Mouse (Mus musculus): ENCODE results near the gene Nfkb2.

Nfkb2 gene

DNA sequence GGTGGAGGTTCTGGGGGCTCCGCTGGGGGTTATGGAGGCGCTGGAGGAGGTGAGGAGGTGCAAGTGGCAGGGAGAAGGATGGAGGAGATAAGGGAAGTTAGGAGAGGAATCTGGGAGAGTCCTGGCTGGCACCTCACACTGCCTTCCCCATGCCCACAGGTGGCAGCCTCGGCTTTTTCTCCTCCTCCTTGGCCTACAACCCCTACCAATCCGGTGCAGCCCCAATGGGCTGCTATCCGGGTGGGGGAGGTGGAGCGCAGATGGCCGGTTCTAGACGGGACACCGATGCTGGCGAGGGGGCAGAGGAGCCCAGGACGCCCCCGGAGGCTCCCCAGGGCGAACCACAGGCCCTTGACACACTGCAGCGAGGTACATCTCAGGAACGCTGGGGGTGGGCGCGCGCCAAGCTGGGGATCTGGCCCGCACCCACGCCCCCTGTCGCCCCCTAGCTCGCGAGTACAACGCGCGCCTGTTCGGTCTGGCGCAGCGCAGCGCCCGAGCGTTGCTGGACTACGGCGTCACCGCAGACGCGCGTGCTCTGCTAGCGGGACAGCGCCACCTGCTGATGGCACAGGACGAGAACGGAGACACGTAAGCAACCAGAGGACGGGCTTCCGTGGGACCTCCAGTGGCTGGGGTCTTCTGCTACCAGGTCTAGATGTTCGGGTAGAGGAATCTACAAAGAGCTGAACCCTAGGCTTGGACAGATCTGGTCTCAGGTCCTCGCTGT lies 4.8 kb downstream of the Nfkb2 start:
- DNase-seq (ENCODE audit: low read depth): peak; percentile 76

GRCm38 (mm10) chr19:46309651-46310305 lies 5.7 kb downstream of the Nfkb2 start:
- DNase-seq (ENCODE audit: low read depth): no peak

GRCm38 (mm10) chr19:46310312-46310865 lies 6.3 kb downstream of the Nfkb2 start:
- DNase-seq (ENCODE audit: low read depth): no peak

- DNase-seq (ENCODE audit: low read depth): no peak
Observed at GRCm38 (mm10) chr19:46311341-46311740, 7.2 kb downstream of the Nfkb2 start.

- no peak for DNase-seq (ENCODE audit: low read depth)
Observed at GRCm38 (mm10) chr19:46312566-46312965, 8.4 kb downstream of the Nfkb2 start.

DNA sequence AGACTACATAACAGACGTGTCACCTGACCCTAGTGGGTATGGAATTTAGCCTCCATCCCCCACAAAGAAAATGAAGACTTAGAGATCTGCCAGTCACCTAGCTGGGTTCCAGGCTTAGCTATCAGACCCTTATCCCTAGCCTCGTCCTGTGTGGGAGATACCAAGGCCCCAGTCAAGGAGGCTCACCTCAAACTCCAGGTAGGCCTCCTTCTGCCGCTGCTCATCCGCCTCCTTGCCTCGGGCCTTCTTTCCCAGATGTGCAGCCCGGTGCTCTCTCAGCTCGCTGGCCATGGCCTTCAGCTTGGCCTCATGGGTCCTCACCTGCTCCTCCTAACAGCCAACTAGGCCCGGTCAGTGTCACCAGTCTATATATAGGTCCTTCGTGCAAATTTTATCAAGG lies 9.0 kb downstream of the Nfkb2 start:
- no peak for DNase-seq (ENCODE audit: low read depth)

- no peak for DNase-seq (ENCODE audit: low read depth)
Observed at GRCm38 (mm10) chr19:46313591-46313990, 9.5 kb downstream of the Nfkb2 start.

DNA sequence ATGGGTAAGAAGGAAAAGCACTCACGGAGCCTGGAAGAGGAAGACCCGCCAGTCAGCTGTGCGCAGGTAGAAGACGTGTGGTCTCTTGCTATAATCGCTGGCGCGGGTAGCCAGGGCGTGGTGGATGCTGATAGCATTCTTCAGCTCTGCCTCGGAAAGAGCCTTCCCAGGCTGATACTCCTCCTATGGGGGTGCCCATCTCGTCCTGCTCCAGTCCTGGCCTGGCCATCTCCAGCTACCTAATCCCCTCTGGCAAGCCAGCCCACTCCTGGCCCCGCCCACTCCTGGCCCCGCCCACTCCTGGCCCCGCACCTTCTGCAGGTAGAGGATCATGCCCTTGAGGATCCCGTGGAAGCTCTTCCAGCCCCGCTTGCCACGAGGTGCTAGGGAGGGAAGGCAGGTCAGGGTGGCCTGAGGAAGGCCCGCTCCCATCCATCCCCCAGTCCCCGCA lies 10.1 kb downstream of the Nfkb2 start:
- DNase-seq (ENCODE audit: low read depth): no peak

DNA sequence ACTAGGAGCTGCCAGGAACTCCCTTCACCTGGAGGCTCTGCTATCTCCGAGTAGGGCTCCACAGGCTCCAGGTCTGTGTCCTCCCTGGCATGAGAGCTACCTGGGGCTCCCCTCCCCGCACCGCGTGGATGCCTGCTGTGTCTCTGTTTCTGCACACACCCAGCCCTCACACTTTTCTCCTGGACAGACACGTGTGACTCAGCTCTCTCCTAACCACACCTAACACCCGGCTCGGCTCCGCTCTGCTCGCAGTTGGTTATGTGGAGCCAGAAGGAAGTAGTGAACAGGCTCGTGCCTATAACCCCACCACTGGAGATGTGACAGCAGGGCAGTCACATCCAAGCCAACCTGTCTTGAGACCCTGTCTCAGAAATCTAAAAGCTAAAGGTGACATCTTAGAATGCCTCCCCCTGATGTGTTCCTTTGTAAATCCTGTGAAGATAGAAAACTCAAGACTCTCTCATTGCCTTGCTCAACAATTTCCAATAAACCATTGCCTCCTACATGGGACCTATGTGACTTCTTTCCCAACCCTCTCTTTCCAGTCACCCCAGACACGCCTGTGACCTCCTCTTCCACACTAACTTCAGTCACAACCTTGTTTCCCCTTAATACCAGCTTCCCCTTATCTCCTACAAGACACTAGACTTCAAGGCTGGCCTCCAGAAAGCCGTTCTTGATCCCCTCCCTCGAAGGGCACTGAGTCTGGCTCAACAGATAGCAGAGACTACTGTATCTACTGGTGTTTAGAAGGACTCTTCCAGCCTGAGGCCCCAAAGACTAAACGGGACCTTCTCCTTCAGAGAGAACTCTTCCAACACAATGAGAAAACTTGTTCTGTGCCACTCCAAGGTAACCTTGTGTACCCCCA lies 11.0 kb downstream of the Nfkb2 start:
- DNase-seq (ENCODE audit: low read depth): peak; percentile 83

GRCm38 (mm10) chr19:46315752-46316610 lies 11.9 kb downstream of the Nfkb2 start:
- no peak for DNase-seq (ENCODE audit: low read depth)

GRCm38 (mm10) chr19:46316846-46317545 lies 12.9 kb downstream of the Nfkb2 start:
- no peak for DNase-seq (ENCODE audit: low read depth)

DNA sequence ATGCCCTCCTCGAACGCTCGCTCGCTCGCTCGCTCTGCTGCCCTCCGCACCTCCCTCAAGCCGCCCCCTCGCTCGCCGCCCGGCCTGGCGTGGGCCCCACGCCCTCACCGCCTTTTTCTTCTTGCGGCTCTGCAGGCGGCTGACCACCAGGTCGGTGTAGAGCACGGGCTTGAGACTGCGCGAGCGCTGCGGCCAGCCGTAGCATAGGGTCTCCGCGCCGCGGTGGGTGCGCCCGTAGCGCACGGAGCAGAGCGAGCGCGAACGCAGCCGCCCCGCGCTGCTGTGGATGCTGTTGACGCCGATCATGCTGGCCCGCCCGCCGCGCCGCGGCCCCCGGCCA lies 13.4 kb downstream of the Nfkb2 start:
- DNase-seq (ENCODE audit: low read depth): no peak

DNA sequence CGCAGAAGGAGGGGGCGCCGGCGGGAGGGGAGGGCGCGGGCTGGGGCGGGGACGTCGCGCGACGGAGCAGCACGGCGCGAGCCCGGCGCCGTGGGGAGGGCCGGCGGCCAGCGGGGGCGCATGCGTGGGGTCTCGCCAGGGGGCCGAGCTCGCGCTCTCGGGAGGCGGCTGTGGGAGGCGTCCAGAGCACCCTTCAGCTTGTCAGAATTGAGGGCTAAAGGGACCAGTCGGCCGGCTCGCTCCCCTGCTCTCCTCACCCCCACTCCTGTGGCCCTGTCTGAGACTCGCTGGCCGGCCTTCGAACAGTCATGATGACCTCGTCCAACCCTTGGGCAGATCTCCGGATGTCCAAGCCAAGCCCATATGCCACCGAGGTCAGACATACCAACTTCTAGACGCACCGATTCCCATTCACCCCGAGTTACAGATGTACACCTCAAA lies 13.9 kb downstream of the Nfkb2 start:
- no peak for DNase-seq (ENCODE audit: low read depth)

DNA sequence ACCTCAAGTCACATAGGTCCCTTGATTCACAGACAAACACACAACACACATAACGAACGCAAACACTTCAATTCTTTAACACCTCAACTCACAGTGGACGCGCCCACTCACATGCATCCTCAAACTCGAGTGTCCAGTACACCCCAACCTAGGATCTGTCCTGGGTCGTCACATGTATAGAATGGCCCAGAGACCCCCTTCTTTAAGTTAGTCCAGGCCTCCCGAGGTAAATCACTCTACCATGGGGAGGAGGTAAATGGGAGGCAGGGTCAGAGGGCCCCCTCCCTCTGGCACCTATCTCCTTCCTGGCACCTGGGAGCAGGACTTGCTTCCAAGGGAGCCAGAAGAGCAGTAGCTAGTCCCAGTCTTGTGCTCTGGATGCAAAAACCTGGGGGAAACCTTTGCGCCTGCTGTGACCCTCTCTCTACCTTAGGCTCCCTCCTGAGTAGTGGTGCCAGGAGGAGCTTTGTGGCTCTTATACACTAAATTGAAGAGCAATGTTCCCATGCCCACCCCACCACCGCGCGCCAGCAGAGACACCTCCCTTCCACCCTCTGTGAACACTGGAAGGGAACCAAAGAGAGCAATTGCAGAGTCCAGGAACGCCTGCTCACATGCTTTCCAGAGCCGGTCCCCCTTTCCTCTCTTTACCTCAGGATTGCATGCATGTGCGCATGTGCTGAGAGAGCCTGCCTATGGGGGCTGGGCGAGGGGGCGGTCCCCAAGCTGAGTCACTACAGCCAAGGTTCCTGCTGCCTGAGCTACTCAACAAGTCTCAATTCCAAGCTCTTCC lies 14.7 kb downstream of the Nfkb2 start:
- no peak for DNase-seq (ENCODE audit: low read depth)

DNA sequence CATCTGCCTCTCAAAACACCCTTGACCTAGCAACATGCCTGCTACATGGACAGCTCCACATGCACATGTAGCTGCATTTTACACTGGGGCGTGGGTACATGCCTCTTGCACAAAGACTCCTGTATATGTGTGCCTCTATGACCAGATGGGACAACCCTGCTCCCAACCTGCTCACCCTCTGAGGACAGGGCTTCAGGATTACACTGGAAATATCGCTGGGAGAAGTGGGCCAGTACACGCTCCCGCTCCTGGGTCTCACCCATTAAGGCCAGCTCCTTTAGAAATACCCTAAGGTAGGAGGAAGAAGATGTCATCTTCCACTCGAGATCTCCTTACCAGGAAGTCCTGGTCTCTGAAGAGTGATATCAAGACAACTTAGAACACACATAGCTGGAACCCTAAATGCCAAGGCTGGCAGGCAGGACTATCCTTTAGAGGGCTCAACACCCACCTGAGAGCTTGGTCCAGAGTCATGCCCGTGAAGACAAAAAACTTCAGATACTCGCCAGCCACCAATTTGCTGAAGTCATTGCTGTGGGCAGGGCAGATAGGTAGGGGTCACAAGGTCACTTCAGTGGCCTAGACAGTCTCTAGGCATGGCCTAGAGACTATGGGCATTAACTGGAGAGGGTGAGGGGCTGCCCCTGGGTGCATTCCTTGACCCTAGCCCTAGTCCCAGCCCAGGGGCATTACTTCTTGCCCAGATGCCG lies 16.1 kb downstream of the Nfkb2 start:
- no peak for DNase-seq (ENCODE audit: low read depth)

DNA sequence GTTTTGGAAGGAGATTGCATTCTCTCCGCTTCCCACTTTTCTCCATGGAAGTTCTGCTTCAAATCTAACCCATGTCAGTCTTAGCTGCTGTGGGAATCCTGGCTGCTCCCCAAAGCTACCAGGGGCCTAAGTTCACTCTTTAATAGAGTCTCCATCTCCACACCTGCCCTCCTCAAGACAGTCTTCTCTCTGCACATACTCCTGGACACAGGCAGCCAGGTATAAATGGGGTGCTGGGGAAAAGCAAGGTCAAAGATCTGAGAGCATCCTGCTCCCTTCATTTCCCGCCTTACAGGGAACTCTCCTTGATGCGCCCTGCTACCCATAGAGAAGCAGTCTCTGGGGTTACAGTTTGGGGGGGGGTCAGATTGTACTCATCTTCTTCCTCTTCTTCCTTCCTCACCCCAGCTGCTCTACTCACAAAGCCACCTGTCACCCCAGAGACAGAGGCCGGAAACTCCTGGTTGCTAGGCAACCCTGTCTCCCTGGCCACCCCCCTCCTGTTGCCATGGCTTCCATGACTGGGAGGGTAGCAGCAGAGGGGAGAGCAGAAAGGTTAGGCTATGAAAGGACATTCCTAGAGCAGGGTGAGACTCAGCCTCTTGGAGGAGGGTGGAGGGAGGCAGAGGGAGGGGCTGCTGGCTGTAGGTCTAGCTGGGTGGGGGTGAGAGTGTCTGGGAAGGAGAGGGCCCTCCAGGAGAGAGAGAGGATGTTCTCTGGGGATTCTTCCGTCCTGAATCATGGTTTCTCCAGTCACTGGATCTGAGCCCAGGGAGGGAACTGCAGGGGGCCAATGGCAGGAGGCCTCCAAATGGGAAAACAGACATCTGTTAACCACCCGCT lies 17.2 kb downstream of the Nfkb2 start:
- DNase-seq (ENCODE audit: low read depth): no peak

GRCm38 (mm10) chr19:46322144-46322995 lies 18.2 kb downstream of the Nfkb2 start:
- DNase-seq (ENCODE audit: low read depth): no peak

All from c-Kit-positive CD71-positive TER-119-negative erythroid progenitor cells, embryonic 14.5 days (primary cell).